Mouse (Mus musculus): ENCODE measurements around the gene Dlgap5.
"Not testable (repeated sequence)": the region's sequence is repeated elsewhere in the genome, so short reads cannot be mapped to it uniquely, and the experiment has no call there.

Gene Dlgap5

DNA sequence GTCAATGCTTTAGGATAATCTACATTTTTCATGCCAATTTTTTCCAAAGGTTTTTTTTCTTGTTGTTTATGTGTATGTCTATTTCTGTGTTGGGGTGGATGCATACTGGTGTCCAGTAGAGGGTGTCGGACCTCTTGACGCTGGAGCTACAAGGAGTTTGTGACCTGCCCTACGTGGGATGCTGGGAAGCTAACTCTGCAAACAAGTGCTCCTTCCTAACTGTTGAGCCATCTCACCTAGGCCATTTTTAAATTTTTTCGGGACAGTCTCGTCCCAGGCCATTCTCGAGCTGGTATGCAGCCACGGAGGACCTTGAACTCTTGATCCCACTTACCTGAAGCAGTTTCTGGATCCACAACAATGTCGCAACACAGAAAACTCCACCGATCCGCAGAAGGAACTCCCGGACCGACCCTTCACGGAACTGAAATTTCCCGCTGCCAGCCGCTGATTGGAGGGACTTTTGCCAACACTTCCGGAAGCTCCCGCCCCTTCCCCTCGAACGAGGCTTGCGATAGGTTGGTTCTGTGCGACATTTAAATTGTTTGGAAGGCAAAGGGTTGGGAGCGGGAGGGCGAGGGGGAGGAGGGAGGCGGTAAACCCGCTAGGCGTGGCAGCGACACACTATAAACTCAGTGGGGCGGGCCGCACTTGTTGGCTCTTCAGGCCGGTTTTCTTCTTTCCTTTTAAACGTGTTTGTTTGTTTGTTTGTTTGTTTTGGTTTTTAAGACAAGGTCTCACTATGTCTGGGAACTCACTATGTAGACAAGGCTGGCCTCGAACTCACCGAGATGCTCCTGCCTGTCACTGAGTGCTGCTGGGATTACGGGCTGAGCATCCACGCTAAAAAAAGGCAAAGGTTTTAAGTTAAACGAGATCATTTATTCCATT lies at the start of gene Dlgap5:
Dlgap5 (minus strand) TSS at position 633 of the 891 bp plus-strand sequence.
- DNase-seq (ENCODE audit: low spot score): peak; percentile 75

DNA sequence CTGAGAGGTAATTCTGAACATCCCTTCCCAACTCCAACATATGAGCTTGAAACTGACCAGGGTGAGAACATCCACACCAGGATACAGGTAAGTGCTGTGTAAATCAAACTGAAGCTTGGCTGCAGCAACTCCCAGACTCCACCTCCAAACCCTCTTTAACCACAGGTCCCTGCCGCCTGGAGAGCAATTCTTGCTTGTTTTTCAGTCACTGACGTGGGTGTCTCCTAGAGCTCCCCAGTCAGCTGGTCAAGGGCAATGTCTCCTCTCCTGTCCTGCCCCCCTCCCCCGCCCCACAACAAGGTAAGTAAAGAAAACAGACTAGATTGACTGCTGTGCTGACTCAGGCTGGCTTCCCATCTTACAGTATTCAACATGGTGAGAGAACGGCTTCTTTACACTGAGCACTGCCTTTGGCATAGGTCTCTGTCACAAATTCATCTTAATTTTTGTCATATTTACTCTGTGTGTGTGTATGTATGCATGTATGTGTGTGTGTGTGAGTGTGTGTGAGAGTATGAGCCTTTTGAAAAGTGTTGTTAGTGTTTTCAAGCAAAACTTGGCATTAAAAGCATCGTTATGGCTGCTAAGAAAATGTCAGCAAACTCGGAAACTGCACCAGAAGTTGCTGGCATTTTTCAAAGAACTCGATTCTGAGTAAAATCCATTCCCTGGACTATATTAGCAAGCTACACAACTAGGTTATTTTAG lies 47.4 kb upstream of the Dlgap5 start:
- DNase-seq (ENCODE audit: low spot score): no peak

DNA sequence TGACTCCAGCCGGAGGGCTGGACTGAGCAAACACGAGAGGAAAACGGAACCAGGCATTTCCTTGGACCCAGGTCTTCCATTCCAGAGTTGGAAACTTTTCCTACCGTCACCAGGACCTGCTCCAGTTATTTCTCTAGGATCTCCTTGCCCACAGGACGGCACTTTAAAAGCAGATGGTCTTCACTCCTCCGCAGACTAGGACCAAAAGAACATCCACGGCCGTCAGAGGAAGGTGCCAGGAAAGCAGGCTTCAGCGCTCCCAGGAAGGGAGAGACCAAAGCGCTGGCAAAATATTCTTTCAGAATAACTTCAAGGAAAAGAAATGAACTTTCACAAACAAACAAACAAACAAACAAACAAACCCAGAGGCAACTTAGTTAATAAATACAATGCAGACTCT lies 46.2 kb upstream of the Dlgap5 start:
- DNase-seq (ENCODE audit: low spot score): no peak

DNA sequence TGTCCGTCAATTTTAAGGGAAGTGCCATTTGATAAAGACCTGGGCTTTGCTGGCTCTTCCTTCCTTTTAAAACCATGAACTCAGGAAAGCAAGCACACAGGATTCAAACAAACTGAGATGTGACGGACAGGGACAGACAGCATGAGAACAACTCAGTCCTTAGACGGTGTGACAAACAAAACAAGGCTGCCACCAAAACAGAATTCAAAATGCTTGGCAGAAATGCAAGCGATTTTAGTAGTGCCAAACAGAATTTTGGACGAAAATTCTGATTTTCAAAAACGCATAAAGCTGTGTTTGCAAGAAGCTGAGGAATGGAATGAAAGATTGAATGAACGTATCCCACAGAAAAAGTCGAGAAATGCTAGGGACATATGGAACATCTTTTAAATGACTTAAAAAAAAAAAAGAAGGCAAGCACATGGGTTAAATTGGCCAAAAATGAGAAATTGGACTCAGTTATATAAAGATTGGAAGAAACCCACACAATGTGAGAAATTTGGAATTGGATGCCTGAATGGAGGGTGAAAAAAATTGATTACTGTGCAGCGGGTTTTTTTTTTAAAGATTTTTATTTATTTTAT lies 44.8 kb upstream of the Dlgap5 start:
- no peak for DNase-seq (ENCODE audit: low spot score)

DNA sequence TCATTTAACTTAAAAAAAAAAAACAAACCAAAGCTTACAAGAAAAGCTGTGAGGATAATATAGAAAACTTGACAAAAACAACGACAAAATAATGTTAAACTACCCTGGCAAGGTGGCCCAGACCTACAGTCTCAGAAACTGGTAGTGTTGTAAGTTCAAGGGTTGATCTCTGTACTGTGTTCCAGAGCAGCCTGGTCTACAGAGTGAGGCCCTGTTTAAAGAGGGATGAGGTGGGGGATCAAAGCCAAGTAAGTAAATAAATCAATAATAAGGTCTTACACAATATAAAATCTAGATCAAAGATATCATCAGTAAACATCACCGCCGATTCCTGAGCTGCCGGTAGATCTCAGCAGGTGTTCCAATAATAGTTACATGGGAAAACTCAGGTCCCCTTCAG lies 44.2 kb upstream of the Dlgap5 start:
- no peak for DNase-seq (ENCODE audit: low spot score)

DNA sequence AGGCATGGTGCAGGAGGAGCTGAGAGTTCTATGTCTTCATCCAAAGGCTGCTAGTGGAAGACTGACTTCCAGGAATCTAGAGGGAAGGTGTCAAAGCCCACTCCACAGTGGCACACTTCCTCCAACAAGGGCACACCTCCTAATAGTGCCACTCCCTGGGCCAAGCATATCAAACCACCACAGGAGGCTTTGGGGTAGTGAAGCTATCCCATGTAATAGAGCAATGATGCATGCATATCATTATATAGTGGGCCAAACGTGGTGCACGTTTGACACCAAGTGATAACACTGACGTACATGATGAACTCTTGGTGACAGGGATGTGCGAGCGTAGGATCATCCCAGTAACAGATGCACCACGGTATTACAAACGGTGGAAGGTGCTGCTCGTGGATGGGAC lies 43.8 kb upstream of the Dlgap5 start:
- no peak for DNase-seq (ENCODE audit: low spot score)

DNA sequence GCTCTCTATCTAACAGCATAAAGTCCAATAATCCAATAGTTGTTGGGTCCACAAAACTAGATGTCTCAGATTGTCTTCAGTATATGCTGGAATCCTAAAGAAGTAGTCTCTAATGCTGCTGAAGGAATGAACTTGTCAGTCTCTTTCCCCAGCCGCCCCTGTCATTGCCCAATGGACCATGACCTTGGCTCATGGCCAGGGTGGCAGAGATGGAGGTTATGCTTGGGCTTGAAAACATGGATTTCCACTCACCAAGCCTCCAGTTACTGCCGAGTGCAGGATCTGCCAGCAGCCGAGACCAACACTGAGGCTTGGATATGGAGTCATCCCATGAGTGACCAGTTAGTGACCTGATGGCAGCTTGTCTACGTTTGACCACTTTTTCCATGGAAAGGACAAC lies 41.3 kb upstream of the Dlgap5 start:
- DNase-seq (ENCODE audit: low spot score): no peak

DNA sequence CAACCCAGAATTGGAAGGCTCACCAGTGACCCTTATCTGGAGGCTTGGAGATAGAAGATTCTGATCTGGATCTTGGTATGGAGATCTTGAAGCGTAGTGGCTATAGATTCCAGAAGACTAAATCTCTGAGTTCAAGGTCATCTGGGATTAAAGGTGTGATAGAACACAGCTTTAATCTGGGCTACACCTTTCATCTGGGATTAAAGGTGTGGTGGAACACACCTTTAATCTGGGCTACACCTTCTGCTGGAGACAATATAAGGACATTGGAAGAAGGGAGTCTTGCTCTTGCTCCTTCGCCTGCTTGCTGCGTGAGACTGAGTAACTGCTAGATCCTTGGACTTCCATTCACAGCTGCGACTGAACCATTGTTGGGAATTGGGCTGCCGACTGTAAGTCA lies 31.9 kb upstream of the Dlgap5 start, which contains the start of gene Fbxo34:
Fbxo34 (plus strand) TSS at position 301 of the 400 bp plus-strand sequence.
- DNase-seq (ENCODE audit: low spot score): not testable (repeated sequence)

DNA sequence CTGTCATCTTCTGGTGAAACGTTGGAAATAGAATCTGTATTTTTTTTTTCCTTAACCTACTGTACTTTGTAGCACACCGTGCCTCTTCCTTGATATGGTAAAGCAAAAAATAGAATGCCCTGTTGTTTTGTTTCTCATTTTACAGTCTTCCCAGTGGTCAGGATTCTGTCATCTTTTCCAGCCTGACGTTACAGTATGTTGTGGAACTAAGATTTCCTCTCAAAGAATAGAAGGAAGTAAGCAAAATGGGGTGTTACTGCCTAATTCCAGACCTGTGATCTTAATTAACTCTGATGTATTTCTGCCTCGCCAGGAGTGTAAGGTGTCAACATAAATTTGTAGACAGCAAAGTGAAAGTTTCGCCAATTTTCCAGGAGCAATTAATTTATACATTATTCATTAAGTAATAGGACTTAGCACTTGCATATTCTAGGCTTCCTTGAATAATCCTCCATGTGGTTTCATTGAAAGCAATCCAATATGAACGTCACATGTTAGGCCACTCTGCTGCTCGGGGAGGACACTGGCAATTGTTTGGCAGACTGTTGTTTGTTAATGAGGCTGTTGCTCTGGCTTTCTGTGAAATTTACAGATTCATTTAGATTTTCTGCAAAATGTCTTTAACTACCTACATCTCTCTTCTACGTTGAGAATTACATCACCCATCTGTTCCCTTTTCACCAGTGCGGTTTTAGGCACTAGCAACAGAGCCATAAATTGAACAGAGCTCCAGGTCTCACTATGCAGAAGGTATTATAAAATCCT lies 27.3 kb upstream of the Dlgap5 start:
- no peak for DNase-seq (ENCODE audit: low spot score)

DNA sequence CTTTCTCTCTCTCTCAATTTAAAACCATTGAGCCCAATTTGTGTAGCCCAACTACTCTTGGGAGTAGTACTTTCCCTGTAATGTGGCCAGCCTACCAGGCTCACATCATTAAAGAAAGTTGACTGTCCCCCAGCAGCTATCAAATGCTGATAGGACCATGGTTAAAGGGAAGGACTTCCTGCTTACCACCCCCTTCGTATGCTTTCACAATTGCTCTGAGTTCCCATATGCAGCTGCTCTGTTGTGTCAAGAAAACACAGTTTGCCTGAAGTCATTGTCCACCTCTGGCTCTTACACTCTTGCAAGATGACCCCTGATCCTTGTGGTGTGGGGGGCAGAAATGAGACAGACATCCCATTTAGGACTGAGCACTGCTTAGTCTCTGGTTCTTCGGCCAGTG lies 26.7 kb upstream of the Dlgap5 start:
- no peak for DNase-seq (ENCODE audit: low spot score)

DNA sequence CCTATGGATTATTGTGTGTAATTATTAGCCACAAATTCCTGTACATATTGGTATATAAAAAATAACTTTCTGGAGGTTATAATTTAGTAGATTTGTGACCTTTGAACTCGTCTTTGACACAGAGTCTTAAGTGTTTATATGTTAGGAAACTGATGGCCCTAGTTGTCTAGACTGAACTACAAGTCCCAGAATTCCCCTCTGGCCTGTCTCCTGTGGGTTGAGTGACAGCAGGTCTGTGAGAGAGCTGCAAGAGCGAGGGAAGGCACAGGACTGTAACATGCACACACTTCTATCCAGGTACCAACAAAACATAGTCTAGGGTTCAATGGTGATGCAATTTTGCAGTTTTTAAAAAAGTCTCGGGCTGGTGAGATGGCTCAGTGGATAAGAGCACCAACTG lies 20.7 kb upstream of the Dlgap5 start:
- no peak for DNase-seq (ENCODE audit: low spot score)

DNA sequence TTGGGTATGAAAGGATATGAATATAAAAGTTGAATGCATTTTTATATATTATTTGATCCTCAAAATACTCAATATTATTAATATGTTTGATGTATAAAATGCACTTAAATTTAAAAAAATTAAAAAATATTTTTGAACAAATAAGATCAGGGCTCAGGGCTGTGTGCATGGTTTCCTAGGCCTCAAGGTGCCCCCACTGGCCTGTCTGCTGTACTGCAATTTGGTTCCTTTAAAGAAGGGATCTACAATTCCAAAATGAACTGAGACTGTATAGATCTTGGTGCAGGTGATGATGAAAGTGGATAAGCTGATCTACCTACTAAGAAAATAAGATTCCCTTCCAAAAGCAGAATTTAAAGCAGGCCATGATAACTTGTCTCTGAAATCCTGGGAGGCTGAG lies 14.8 kb upstream of the Dlgap5 start:
- DNase-seq (ENCODE audit: low spot score): no peak

DNA sequence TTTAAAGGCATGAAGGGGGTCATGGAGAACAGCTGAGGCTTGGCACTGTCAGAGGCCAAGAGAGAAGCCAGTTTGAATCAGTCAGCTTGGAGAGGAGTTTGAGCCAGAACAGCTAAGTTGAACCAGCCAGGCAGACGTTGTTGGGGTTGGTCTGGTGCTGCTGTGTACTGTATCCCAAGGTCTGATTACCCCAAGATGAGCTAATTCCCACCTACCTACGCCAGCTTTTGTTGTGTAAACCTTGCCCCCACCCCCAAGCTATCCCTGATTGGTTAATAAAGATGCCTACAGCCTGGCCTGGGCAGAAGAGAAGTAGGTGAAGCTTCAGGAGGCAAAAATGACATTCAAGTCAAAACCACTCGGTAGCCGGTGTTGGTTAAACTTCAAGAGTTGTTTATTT lies 4.3 kb upstream of the Dlgap5 start:
- no peak for DNase-seq (ENCODE audit: low spot score)

DNA sequence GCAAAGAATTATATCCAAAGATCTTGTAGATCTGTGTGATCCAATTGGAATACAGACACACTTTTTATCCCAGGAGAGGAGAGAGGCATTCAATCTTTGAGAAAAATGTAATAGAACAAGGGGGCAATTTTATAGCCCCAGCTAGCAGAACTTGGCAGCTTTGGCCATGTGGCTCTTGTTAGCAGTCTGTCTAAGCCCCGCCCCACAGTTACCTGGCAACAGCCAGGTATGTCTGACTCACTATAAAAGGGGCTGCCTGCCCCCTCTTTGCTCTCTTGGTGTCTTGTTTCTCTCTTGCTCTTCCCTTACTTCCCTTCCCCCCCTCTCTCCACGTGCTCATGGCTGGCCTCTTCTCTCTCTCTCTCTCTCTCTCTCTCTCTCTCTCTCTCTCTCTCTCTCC lies 3.4 kb upstream of the Dlgap5 start:
- DNase-seq (ENCODE audit: low spot score): no peak

DNA sequence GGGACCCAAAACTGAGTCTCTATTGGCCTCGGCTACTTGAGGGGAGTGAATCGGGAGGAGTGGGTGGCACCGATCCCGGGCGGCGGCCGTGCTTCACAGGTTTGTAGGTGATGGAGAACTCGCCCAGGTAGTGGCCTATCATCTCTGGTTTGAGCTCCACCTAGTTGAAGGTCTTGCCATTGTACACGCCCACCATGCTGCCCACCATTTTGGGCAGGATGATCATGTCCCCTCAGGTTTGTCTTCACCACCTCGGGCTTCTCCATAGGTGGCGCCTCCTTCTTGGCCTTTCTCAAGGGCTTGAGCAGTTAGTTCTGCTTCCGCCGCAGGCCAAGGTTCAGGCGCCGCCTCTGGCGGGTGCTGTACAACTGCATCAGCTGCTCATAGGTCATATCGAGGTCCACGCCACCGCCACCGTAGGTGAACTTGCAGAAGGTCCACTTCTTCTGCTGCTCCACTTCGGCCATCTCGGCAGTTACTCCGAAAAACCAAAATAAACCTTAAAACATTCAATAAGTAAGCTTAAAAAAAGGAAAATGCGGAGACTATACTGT lies 1.6 kb upstream of the Dlgap5 start:
- no peak for DNase-seq (ENCODE audit: low spot score)

DNA sequence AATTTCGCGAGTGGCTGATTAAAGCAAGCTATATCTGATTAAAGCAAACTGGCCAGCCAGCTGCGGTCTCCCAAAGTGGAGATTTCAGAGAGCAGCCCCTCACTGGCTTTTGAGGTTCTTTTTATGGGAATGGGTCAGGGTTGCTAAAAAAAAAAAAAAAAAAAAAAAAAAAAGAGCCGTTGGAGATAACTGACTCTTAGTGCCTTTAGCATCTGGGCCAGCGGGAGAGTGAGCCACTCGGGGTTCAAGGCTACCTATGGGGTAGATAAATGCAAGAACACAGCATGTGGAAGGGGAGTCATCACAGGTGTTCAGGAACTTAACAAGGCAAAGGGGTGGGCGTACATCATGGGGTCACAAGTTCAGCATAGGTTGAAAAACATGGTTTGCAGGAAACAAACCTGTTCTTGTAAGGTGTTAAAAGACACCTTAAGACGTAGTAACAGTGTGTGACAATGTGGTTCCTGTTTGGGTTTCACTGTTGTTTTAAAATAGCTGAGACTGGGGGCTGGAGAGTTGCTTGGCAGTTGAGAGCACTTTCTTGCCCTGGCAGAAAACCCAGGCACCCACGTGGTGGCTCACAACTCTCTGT lies 923 bp upstream of the Dlgap5 start:
- no peak for DNase-seq (ENCODE audit: low spot score)

DNA sequence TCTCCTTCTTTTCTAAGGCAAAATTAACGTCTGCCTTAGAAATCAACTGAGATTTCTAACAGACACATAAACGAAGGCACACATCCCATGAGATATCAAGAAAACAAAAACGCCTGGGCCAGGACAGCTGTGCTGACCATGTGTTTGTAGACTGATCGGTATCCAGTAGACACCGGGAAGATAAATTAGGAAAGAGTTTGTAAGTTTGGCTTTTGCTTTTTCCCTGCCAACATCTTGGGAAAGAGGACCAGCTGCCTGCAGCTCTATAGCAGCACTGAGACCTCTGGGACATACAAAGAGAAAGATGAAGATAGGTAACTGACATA lies 422 bp upstream of the Dlgap5 start:
- no peak for DNase-seq (ENCODE audit: low spot score)

DNA sequence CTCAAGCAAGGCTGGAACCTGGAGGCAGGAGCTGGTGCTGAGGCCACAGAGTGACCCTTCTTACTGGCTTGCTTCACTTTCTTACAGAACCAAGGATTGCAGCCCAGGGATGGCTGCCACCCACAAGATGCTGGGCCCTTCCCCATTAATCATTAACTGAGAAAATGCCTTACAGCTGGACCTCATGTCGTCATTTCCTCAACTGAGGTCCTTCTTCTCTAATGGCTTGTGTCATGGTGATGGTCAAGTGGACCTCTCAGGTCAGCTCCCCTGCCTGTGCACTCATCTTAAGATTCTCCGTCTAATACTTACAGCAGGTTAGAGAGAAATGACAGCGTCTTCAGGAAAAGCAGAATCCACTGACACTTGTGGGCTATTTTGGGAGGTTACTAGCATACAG lies 861 bp downstream of the Dlgap5 start:
- no peak for DNase-seq (ENCODE audit: low spot score)

DNA sequence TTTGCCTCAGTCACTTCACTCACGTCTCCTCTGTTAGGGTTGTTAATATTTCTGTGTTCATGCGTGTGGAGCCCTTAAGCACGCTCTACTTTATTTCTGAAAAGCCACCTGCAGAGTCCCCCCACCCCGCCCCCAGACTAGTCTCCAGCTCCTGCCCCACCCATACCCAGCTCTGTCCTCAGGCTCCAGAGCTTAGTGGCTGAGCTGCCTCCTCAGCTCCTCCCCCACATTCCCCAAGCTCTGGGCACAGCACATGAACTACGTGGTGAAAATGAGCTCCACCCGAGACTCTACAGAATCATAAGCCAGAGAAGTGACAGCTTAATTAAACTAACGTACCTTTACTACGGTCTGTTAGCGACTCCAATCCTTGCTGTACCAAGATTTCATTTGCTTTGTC lies 12.2 kb downstream of the Dlgap5 start:
- DNase-seq (ENCODE audit: low spot score): no peak

DNA sequence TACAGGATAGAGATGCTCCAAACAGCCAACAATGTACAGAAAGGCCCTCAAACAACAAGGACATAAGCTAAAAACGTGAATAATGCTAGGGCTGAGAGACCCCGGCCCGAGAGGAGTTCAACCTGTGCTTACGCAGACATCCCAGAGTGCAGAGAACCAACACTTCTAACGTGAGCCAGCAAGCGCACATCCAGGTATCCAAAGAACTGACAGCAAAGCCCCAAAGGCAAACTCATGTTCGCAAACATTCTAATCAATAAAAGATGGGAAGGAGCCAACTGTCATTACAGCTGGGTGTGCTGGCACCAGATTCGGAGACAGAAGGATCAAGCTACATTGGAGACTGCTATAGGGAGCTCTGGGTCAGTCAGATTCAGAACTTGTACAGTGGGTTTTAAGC lies 15.5 kb downstream of the Dlgap5 start:
- DNase-seq (ENCODE audit: low spot score): no peak

DNA sequence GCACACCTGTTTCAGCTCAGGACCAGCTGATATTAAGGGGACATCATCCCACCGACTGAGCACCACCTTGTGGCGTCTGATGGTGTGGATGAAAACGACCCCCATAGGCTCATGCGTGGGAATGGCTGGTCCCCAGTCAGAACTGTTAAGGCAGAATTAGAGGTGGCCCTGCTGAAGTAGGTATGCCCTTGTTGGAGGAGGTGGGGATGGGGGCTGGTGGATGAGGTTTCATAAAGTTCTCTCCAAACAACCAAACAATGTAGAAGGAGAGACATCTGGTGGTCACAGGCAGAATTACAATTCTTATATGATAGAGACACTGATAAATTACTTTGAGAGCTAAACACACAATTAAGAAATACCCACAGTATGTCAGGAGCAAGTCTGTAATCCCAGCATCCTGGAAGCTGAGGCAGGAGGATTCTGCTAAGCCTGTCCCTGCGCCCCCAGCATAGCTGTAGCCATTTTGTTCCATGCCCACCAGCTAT lies 22.0 kb downstream of the Dlgap5 start:
- DNase-seq (ENCODE audit: low spot score): no peak
